Mouse (Mus musculus): Measurements from ENCODE around the gene Atp4b. TPM values are rescaled to one million over a fixed set of nuclear protein-coding genes. Genes with fewer than 3 reads are reported as not detected.
A peak's percentile ranks its signal among the peaks of the same experiment; 100 is the strongest.

Gene Atp4b
- total and polyA plus RNA-seq, 2 experiments from 2014 or later = 0.14 TPM; not detected in 1

DNA sequence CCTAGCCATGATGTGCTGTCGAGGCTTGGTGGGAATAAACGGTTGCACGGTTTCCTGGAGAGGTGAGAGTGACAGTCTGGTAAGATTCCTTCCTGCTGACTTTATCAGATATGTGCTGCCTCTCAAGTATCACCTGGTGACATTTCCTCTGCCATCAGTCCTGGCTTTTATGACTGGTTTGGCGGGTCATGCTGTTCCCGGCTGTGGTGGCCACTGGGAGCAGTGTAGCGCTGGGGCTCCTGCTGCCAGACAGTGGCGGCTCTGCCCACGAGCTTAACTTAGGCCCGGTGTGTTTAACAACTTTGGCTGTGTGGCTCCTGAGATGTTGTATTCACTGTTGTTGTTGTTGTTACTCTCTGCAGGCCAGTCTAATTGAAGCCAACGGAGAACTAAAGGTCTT is 39.9 kb downstream of the Atp4b start:
- H3K27ac ChIP-seq (ENCODE audit: low read depth) = no peak overlapping the region
- H3K9ac ChIP-seq (replicated peaks; ENCODE audit: low read depth, low read length) = no peak overlapping the region
- TF ChIP-seq CTCF (IDR thresholded peaks at IDR 0.05; ENCODE audit: low read depth) (peak; percentile 14; the same call in 1 of the 2 replicates), EP300 (IDR thresholded peaks at IDR 0.05; ENCODE audit: low read depth) (no peak)
- H3K36me3 ChIP-seq (replicated peaks; ENCODE audit: control insufficient read depth, insufficient read depth, low read length) = peaks cover 82% of the 10 kb centered on the region
- no peaks in the 10 kb centered on the region for H3K27me3 ChIP-seq (ENCODE audit: control insufficient read depth, insufficient read depth, low read length)
- no peak for DNase-seq (ENCODE audit: low spot score)
- no peaks in the 10 kb centered on the region; the same call in 1 of the 2 replicates for H3K4me1 ChIP-seq (ENCODE audit: control insufficient read depth, insufficient read depth)
- no peaks in the 10 kb centered on the region for H3K9me3 ChIP-seq (replicated peaks; ENCODE audit: control insufficient read depth, low read length)
- no peak overlapping the region for H3K4me2 ChIP-seq (ENCODE audit: low read depth, low read length)
- peak; percentile 45; the same call in 1 of the 2 replicates for ATAC-seq (ENCODE audit: insufficient read depth, low read depth)
- no peak overlapping the region for H3K4me3 ChIP-seq (ENCODE audit: low read depth, low read length)
- WGBS = 65% methylated on average over 10 of the region's 10 CpGs

DNA sequence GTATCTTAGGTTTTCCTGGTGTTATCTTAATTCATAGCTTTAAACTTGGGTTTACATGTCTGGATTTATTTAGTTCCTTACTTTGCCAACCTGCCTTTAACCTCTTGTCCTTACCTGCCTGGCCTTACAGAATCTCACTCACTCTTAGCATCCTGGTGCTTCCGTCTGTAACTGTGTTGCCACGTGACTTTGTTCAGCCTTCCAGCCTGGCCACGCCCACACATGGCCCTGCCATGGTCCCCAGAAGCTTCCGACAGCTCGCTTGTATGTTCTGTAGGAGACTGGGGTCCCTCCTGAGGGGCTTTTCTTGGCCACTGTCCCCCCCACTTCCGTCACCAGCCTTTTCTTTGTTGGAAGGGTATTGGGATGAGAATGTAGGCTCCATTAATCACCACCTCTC is 40.4 kb downstream of the Atp4b start:
- TF ChIP-seq EP300 (IDR thresholded peaks at IDR 0.05; ENCODE audit: low read depth) (no peak), CTCF (IDR thresholded peaks at IDR 0.05; ENCODE audit: low read depth) (no peak)
- ATAC-seq (ENCODE audit: insufficient read depth, low read depth) (no peak), DNase-seq (ENCODE audit: low spot score) (no peak)
- peaks cover 4% of the 10 kb centered on the region; the same call in 1 of the 2 replicates for H3K4me1 ChIP-seq (ENCODE audit: control insufficient read depth, insufficient read depth)
- no peaks in the 10 kb centered on the region for H3K27me3 ChIP-seq (ENCODE audit: control insufficient read depth, insufficient read depth, low read length)
- H3K9ac ChIP-seq (replicated peaks; ENCODE audit: low read depth, low read length) = no peak overlapping the region
- H3K4me3 ChIP-seq (ENCODE audit: low read depth, low read length) = no peak overlapping the region
- no peak overlapping the region for H3K4me2 ChIP-seq (ENCODE audit: low read depth, low read length)
- H3K27ac ChIP-seq (ENCODE audit: low read depth) = no peak overlapping the region
- H3K9me3 ChIP-seq (replicated peaks; ENCODE audit: control insufficient read depth, low read length) = no peaks in the 10 kb centered on the region
- peaks cover 82% of the 10 kb centered on the region for H3K36me3 ChIP-seq (replicated peaks; ENCODE audit: control insufficient read depth, insufficient read depth, low read length)
- 72% methylated on average over 6 of the region's 6 CpGs for WGBS

DNA sequence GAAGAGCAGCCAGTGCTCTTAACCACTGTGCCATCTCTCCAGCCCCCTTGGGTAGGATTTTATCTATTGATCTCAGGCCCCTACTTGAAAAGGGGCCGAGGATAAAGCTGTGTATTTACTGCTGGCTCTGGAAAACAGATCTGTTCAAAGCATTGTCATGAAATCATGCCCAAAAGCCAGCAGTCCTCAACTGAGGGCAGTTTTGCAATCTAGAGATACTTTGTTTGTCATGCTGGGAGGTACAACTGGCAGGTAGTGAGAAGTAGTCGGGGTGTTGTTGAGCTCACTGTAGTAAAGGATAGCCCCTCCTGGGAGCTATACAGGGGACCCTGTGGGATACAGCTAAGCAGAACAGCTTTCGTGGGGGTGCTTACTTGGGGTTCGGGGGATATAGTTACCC is 42.7 kb downstream of the Atp4b start:
- 77% methylated on average over 4 of the region's 4 CpGs for WGBS
- H3K4me2 ChIP-seq (ENCODE audit: low read depth, low read length) = no peak overlapping the region
- peaks cover 79% of the 10 kb centered on the region for H3K36me3 ChIP-seq (replicated peaks; ENCODE audit: control insufficient read depth, insufficient read depth, low read length)
- H3K4me1 ChIP-seq (ENCODE audit: control insufficient read depth, insufficient read depth) = peaks cover 15% of the 10 kb centered on the region
- DNase-seq (ENCODE audit: low spot score) (no peak), ATAC-seq (ENCODE audit: insufficient read depth, low read depth) (no peak)
- H3K9me3 ChIP-seq (replicated peaks; ENCODE audit: control insufficient read depth, low read length) = no peaks in the 10 kb centered on the region
- H3K27me3 ChIP-seq (ENCODE audit: control insufficient read depth, insufficient read depth, low read length) = no peaks in the 10 kb centered on the region
- no peak for TF ChIP-seq EP300 (IDR thresholded peaks at IDR 0.05; ENCODE audit: low read depth)
- no peak for TF ChIP-seq CTCF (IDR thresholded peaks at IDR 0.05; ENCODE audit: low read depth)
- no peak overlapping the region for H3K9ac ChIP-seq (replicated peaks; ENCODE audit: low read depth, low read length)
- H3K4me3 ChIP-seq (ENCODE audit: low read depth, low read length) = no peak overlapping the region
- H3K27ac ChIP-seq (ENCODE audit: low read depth) = no peak overlapping the region

DNA sequence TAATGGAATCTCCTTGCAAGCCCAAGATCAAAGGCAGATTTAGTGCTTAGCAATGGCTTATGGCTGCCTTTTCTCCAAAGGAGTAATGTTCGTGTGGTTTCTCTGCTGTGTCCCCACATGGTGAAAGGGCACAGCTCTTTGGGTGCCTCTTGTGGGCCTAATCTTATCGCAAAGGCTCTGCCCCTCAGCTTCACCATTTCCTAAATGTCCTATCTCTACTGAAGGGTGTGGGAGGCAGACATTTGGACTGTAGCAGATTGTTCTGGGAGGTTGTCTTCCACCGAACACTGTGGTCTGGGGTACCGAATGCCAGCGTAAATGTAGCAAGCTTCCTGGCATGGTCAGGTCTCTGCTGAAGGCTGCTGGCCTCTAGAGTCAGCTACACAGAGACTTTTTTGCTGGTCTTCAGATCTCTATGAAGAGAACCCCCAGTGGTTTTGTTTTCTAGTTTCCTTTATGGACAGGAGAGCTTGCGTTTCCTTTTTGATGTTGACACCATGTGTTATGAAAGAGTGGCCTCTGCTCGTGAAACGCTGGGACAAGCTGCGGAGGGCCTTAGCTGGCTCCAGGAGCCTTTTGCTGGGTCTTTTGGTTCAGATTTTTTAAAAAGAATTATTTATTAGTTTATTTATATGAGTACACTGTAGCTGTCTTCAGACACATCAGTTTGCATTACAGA is 43.3 kb downstream of the Atp4b start:
- Histone ChIP-seq H3K36me3 (replicated peaks; ENCODE audit: control insufficient read depth, insufficient read depth, low read length) (peaks cover 77% of the 10 kb centered on the region), H3K4me3 (ENCODE audit: low read depth, low read length) (no peak overlapping the region), H3K9ac (replicated peaks; ENCODE audit: low read depth, low read length) (no peak overlapping the region), H3K4me2 (ENCODE audit: low read depth, low read length) (no peak overlapping the region), H3K4me1 (ENCODE audit: control insufficient read depth, insufficient read depth) (peaks cover 15% of the 10 kb centered on the region), H3K27ac (ENCODE audit: low read depth) (no peak overlapping the region), H3K9me3 (replicated peaks; ENCODE audit: control insufficient read depth, low read length) (no peaks in the 10 kb centered on the region), H3K27me3 (ENCODE audit: control insufficient read depth, insufficient read depth, low read length) (no peaks in the 10 kb centered on the region)
- 65% methylated on average over 9 of the region's 9 CpGs for WGBS
- no peak for TF ChIP-seq CTCF (IDR thresholded peaks at IDR 0.05; ENCODE audit: low read depth)
- TF ChIP-seq EP300 (IDR thresholded peaks at IDR 0.05; ENCODE audit: low read depth) = no peak
- ATAC-seq (ENCODE audit: insufficient read depth, low read depth) (no peak), DNase-seq (ENCODE audit: low spot score) (no peak)

DNA sequence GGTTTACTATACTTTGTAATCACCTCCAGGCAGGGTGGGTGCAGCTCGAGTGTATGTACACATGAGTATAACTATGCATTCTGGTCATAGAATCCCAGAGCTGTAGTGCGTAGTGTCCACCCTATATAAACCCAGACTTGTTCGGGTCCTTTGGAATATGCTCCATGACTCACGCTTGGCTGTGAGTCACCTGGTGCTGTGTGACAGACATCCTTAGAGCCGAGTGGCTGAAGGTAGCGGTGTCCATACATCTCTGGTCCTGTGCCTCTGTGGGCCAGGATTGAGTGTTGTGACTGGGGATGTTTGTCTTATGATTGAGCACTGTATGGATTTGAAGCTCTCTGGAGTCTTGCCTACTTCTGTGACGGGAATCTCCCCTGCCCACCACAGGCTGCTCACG is 44.0 kb downstream of the Atp4b start:
- ATAC-seq (ENCODE audit: insufficient read depth, low read depth) (no peak), DNase-seq (ENCODE audit: low spot score) (no peak)
- Histone ChIP-seq H3K36me3 (replicated peaks; ENCODE audit: control insufficient read depth, insufficient read depth, low read length) (peaks cover 77% of the 10 kb centered on the region), H3K9me3 (replicated peaks; ENCODE audit: control insufficient read depth, low read length) (no peaks in the 10 kb centered on the region), H3K9ac (replicated peaks; ENCODE audit: low read depth, low read length) (0 out of 2 replicates have a peak overlapping the region, but pooled peaks have one; percentile 7), H3K4me2 (ENCODE audit: low read depth, low read length) (no peak overlapping the region), H3K4me1 (ENCODE audit: control insufficient read depth, insufficient read depth) (peaks cover 15% of the 10 kb centered on the region), H3K27ac (ENCODE audit: low read depth) (no peak overlapping the region), H3K4me3 (ENCODE audit: low read depth, low read length) (no peak overlapping the region), H3K27me3 (ENCODE audit: control insufficient read depth, insufficient read depth, low read length) (no peaks in the 10 kb centered on the region)
- TF ChIP-seq CTCF (IDR thresholded peaks at IDR 0.05; ENCODE audit: low read depth) (no peak), EP300 (IDR thresholded peaks at IDR 0.05; ENCODE audit: low read depth) (no peak)
- 75% methylated on average over 8 of the region's 8 CpGs for WGBS

DNA sequence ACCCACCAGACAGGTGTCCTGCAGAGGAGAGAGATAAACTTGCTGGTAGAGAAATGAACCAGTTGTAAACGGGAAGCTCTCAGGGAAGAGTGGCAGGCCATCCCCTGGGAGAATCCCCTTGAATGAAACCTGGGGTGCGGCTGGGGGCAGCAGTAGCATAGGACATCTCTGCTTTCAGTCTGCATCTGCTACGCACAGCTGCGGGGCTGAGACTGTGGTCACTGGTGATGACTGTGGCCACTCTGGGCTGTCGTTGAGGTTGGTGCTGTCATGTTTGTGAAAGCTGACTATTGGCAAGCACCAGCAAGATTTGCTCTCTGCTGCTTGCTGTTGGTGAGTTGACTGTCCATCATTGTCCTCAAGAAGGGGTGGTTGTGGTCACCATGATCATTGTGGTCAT is 45.0 kb downstream of the Atp4b start:
- Histone ChIP-seq H3K27me3 (ENCODE audit: control insufficient read depth, insufficient read depth, low read length) (no peaks in the 10 kb centered on the region), H3K9ac (replicated peaks; ENCODE audit: low read depth, low read length) (no peak overlapping the region), H3K27ac (ENCODE audit: low read depth) (no peak overlapping the region), H3K9me3 (replicated peaks; ENCODE audit: control insufficient read depth, low read length) (no peaks in the 10 kb centered on the region), H3K4me3 (ENCODE audit: low read depth, low read length) (no peak overlapping the region), H3K36me3 (replicated peaks; ENCODE audit: control insufficient read depth, insufficient read depth, low read length) (peaks cover 77% of the 10 kb centered on the region), H3K4me1 (ENCODE audit: control insufficient read depth, insufficient read depth) (peaks cover 15% of the 10 kb centered on the region), H3K4me2 (ENCODE audit: low read depth, low read length) (no peak overlapping the region)
- TF ChIP-seq CTCF (IDR thresholded peaks at IDR 0.05; ENCODE audit: low read depth) = no peak
- TF ChIP-seq EP300 (IDR thresholded peaks at IDR 0.05; ENCODE audit: low read depth) = no peak
- ATAC-seq (ENCODE audit: insufficient read depth, low read depth) (no peak), DNase-seq (ENCODE audit: low spot score) (no peak)
- 83% methylated on average over 5 of the region's 5 CpGs for WGBS

Data from heart, postnatal 0 days (tissue).